Mouse (Mus musculus): ENCODE data around the gene Dusp3.

The Dusp3 gene

DNA sequence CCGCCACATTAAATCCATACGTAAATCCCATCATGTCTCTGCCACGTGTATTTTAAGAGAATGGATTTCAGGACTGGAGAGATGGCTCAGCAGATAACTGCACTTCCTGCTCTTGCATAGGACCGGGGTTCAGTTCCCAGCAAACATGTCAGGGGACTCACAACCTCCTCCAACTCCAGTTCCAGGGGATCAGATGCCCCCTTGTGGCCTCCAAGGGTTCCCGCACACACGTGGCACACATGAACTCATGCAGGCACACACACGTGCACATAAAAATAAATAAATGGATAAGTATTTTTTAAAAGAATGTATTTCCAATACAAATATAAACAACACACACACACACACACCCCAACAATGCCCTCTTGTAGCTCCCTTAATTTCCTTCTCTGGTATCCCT lies 9.9 kb downstream of the Dusp3 start:
- DNase-seq (ENCODE audit: low read depth, low spot score): no peak

DNA sequence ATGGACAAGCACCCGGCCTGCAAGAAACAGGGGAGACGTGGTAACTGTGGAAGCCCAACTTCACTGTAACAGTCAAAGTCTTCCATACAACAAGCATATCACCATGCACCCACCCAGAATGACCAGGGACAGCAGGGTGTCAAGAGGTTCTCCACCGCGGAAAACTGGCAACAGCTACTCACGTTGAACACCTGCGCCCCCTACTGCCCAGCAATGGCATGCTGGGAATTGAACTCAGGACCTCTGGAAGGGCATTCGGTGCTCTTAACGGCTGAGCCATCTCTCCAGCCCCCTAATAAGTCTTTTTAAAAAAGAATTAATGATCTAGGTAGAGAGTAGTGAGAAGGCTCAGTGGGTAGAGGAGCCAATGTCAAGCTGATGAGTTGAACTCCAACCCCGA lies 11.9 kb downstream of the Dusp3 start:
- no peak for DNase-seq (ENCODE audit: low read depth, low spot score)

DNA sequence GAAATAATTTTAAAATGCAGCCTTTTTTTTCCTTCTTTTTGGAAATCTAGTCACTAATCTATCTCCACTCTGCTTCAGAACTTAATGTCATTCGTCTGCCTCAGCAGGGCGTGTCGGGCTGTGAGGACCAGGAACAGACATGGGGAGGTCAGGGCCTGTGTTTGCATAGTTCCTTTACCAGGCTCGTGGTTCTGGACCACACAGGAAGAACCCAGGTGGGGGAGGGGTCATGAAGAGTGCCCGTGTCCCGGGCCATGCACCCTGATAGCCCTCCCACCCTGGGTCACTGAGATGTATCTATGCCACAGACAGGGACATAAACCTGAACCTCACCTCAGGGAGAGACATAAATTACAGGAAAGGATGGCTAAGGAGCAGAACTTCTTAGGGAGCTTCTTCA lies 12.6 kb downstream of the Dusp3 start:
- DNase-seq (ENCODE audit: low read depth, low spot score): no peak

DNA sequence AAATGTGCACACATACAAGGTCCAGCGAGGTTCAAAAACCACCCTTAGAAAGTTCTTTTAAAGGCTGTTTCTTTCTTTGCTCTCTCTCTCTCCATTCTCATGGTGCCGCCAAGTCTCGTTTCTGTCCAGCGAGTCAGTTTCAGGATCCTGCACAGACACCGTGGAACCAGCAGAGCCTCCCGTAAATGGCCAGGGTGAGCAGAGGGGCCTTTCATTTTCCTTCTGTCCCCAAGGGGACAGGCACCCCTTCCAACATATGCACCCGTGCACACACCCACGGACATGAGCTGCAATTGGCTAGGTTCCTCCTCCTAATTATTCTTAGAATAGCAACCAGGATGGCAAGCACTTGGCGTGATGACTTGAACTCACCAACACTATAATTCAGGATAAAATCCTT lies 13.3 kb downstream of the Dusp3 start:
- no peak for DNase-seq (ENCODE audit: low read depth, low spot score)

DNA sequence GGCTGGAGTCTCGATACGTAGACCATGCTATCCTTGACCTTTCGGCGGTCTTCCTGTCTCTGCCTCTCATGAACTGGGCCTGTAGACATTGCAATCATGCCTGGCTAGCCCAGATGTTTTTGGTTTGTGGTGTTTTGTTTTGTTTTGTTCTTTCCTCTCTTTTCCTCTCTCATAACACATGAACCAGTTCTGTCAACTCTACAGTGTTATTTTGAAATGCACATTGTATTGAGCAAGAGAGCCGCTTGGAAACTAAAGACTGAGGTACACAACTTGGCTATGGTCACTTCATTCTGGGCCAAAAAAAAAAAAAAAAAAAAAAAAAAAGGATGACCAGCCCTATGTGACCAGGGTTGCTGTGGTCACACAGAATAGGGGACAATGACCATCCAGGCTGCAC lies 14.2 kb downstream of the Dusp3 start:
- no peak for DNase-seq (ENCODE audit: low read depth, low spot score)

DNA sequence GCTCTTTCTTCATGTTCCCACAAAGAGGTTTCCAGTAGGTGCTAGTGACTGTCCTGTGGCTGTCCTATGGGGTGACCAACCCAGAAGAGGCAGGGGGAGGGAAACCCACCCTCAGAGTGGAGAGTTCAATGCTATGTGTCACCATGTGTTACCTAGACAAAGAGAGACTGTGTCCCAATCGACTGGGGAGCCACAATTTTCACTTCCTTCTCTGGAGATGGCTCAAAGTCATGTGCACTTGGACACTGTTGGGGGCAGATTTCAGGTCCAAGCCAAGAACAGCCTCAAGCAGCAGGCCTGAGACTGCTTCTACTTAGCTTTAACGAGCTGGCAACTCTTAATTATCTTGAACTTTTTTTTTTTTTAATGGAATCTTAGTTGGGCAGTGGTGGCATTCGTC lies 14.7 kb downstream of the Dusp3 start:
- DNase-seq (ENCODE audit: low read depth, low spot score): no peak

DNA sequence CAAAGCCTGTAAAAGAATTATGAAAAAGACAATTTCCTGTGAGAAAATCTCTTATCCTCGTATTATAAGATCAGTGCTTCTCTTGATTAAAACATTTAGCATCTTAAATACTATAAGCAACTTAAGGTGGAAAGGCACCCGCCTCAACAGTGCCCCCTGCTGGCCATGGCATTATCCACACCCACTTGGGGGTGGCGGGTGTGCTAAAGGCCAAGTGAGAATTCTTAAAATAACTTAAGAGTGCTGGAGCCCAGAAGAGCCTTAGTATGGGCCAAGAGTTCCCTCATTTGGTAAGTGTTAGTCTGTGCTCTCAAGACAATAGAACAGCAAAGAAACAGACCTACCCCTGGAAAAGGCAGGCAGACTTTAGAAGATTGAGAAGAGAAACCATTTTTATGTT lies 15.4 kb downstream of the Dusp3 start:
- DNase-seq (ENCODE audit: low read depth, low spot score): no peak

DNA sequence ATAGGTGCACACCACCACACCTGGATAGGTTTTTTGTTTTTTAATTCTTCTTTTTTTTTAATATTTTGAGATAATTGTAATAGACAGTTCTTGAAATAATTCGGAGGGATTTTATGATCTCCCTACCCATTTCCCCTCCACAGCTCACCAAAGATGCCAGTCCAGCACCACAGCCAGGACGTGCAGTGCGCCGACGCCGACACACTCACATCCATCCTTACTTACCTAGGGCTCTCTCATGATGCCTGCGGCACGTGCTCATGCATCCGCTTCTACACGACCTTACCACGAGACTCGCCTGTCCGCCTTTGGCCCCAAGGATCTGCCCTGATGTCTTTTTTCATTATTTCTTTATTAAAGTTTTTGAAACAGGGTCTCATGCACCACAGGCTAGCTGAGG lies 17.0 kb downstream of the Dusp3 start:
- no peak for DNase-seq (ENCODE audit: low read depth, low spot score)

DNA sequence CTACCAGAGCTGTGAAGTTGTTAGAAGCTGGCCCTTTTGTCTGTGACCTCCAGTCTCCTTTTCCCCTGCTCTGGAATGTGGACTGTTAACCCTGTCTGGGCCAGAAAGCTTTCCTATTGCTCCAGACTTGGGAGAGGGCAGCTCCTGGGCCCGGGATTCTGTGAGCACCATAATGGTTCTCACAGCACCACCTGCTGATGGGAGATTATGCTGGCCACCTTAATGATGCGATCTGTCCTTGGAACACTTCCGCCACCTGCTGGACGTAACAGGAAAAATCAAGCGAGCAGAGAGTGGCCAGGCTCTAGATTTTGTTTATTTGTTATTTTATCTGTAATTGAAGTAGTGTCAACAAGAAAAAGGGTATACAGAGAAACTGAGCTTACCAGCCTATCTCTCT lies 18.0 kb downstream of the Dusp3 start:
- DNase-seq (ENCODE audit: low read depth, low spot score): peak; percentile 79

DNA sequence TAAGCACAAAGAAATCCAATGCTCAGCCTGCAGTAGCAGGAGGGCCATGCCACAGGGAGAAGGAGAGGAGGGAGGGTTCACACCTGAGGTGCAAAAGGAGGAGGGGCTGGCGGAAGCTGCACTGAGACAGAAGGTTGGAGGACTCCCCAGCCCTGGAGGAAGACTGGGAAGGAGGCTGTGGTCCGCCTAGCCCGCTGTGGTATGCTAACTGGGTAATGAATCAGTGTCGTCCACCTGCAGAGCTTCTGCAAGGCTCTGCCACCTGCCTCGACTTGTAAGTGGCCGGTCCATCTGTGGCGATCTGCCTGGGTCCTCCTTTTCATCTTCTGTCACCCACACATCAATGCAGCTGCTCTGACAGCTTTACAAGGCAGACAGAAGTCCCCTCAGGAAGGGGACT lies 18.5 kb downstream of the Dusp3 start:
- DNase-seq (ENCODE audit: low read depth, low spot score): no peak

DNA sequence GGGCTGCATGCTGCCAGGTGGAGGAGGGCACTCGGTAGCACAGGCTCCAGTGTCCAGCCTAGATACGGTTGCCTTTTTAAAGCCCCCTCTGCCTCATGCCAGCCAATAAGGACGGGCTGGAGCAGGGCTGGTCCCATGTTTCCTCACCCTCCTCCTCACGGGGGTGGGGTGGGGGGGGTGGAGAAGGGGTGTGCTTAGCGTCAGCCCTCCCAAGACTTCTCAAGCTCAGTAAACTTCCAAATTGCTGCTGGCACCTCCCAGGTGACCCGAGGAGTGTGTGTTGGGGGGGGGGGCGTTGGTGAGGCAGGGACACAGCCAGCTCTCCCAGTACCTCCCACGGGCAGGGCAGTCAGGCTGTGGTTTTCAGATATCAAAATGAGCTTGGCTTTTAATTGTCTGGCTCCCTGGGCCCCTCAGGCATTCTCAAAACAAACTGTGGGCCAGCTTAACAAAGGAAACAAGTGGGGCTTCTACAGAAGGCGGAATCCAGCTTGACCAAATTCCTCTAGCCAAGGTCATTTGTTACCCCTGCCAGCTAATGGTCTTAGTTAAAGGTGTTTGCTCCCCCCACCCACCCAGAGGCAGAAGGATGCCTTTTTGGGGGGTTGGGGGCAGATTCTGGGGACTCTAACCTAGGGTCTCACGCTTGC lies 19.7 kb downstream of the Dusp3 start, which contains the start of gene Sost:
Gene Sost (minus strand): TSS at position 51 of the 650 bp plus-strand sequence.
- no peak for DNase-seq (ENCODE audit: low read depth, low spot score)

DNA sequence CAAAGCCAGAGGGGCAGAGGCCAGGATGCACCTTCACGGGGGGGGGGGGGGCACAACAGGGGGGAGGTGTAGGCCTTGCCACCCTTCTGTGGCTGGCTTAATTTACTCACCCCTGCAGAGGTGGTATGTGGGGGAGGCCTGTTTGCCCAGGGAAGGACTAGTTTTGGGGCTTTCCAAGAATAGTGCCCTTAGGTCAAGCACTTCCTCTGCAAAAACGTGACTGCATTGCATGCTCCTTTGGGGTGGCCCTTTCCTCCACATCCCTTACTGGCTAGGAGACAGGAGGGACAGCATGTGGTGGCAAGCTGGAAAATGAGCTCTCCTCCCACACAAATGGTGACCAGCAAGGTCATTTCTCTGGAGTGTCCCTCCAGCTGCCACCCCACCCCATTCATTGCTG lies 21.3 kb downstream of the Dusp3 start:
- no peak for DNase-seq (ENCODE audit: low read depth, low spot score)

DNA sequence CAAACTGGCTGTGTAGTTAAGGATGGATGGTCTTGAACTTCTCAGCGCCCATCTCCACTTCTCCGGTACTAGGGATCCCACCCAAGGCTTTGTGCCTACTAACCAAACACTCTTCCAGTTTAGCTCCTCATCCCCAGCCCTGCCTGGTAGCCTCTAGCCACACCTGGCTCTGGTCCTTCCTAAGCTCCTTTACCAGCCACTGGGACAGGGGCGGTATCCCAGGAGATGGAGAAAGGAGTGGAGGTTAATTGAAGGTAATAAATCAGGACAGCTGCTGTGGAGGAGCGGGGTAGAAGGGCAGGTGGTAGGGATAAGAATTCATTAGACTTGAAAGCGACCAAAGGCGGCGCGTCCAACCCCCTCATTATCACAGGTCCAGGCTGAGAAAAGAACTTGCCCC lies 22.2 kb downstream of the Dusp3 start:
- no peak for DNase-seq (ENCODE audit: low read depth, low spot score)

DNA sequence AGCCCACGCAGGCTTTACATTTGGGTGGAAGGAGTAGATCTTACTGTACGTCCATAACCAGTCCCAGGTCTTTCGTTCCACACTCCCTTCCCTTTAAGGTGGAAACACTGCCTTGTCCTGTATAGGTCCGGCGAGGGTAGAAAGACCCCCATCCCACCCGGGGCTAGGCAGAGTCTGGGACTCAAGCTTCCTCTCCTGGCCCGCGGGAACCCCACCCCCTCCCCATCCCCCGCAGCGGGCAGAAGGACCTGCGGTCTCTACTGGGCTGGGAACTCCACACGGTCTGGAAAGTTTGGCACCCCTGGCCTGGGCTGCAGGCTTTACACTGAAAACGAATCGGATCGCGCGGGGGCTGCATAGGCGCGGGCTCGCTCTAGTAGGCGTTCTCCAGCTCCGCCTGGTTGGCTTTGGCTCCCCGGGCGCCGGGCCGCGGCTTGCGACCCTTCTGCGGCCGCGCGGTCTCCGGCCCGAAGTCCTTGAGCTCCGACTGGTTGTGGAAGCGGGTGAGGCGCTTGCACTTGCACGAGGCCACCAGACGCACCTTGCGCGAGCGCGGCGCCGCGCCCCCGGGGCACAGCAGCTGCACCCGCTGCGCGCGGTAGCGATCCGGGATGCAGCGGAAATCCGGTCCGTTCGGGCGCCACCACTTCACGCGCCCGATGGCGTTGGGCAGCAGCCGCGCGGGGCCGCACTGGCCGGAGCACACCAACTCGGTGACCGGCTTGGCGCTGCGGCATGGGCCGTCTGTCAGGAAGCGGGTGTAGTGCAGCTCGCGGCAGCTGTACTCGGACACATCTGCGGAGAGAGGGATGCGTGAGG lies 23.1 kb downstream of the Dusp3 start:
- no peak for DNase-seq (ENCODE audit: low read depth, low spot score)

DNA sequence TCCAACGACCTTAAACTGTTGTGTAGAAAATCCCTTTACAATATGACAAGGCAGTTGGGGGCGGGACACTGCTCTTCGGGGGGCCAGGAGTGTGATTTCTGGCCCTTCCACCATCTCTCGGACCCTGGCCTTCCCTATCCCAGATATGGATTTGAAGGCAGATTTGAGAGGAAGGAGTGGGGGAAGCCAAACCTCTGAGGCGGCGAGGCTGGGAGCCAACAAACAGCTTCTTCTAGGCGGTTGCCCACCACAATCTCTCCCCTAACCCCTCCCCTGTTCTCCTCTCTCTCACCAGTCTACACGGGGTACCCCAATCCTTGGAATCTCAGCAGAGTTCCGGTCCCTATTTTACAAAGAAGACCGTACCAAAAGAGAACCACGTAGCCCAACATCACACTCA lies 23.8 kb downstream of the Dusp3 start:
- no peak for DNase-seq (ENCODE audit: low read depth, low spot score)

DNA sequence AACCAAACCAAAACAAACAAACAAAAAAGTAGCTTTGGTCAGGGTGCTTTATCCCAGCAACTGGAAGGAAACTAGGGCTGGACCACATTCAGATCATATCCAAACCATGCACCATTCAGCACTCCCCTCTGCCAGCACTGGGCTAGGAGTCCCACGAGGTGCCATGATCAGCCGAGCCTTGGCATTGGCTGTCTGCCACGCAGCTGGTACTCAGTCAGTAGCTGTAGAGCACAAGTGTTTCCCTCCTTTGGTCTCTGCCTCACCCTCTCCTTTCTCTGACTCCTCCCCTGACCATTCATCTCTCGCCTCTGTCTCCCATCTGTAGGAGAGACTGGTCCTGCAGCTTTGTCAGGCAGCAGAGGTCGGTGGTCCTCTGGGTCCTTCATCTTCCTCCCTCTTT lies 29.3 kb downstream of the Dusp3 start:
- DNase-seq (ENCODE audit: low read depth, low spot score): no peak

DNA sequence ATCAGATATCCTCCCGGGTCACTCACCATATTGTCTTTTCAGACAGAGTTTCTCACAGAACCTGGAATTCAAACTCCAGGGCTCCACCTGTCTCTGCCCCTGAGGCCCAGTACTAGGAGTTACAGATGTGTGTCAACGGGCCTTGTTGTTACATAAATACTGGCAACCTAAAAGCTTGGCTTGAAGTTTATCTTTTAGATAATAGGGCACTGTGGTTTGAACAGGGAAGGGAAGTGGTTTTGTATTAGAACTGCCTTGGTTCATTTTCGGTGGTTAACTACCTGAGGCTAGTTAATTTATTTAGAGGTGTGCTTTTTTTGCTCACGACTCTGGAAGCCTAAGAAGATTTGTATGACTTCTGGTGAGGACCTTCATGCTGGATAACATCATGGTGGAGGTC lies 33.4 kb downstream of the Dusp3 start:
- no peak for DNase-seq (ENCODE audit: low read depth, low spot score)

DNA sequence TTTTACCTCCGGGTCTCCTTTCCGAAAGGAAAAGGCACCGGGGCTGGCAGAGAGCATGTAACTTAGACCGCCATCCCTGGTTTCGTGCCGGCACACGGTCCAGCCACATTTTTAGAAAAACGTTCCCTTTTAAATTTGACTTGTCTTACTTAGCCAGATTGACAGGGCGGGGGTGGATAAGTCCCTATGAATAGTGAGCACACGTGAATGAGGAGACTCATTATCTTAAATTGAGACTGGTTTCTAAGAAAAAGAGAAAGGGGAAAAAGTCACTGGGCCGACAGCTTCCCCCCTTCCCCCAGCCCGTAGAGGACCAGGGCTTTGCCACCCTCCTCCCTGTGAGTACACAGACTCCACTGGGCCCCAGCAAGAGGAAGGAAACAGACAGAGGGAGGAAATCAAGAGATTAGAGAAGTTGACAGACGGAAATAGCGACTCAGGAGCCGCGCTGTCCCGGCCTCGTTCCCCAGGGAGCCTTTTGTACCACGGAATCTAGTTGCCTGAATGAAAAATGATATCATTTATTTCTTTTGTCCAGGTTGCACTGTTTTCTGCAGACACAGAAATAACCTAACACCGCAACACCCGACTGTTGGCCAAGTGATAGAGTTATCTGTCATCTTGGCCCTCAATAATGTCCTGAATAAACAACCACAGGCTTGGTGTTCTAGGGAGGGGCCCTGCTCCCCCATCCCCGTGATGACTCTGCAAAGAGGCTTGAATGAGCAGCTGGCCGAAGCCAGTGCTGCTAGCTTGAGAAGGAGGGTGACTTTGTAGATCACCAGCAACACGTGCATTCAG lies 34.1 kb downstream of the Dusp3 start:
- no peak for DNase-seq (ENCODE audit: low read depth, low spot score)

DNA sequence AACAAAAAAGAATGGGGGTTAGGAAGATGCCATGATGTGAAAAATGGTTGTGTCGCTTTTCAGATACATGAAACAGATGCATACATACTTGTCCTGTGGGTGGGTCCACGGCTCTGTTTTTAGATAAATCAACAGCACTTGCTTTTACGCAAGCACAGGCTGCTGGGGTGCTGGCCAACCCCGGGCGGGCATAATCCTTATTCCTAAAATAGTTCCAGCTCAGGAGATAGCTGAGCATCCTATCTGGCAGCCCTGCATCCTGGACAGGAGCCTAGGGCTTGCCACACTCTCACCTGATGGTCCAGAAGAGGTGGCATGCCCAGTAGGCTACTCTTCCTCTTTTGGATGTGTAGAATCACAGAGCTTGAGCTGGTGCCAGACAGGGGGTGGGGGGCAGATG lies 36.8 kb downstream of the Dusp3 start:
- no peak for DNase-seq (ENCODE audit: low read depth, low spot score)

DNA sequence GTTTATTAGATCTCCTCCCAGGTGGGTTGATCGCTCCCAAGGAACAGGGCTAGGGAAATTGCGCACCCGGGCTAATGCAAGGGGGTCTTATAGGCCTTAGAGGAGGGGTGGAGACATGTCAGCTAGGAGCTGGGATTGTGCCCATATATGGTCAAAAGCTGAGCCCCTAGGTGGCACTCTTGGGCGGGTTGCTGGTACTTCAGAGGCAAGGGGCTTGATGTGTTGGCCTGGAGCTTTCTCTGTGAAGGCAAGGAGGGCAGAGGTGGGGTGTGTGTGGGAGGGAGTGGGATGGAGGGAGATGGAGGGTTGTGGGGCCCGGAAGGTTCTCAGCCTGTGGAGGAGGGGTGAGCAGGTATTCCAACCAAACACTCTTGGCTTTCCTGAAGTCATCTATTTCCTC lies 40.3 kb downstream of the Dusp3 start:
- DNase-seq (ENCODE audit: low read depth, low spot score): no peak

DNA sequence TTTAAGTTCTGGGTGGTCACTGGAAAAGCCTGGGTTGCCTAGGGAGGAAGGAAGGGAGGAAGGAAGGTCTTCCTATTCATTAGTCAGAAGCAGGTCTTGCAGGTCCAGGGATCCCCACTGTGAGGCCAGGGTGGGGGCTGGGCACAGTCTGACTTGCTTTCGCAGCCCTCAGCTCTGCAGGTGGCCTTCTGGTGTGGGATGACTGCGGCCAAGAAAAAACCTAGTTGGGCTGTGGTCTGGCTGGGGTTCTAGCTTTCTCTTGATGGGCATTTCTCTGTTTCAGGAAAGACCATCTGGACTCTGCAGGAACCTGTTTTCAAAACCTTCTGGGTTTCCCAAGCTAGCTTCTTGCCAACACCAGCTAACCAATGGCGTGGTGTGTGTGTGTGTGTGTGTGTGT lies 43.8 kb downstream of the Dusp3 start:
- DNase-seq (ENCODE audit: low read depth, low spot score): no peak

DNA sequence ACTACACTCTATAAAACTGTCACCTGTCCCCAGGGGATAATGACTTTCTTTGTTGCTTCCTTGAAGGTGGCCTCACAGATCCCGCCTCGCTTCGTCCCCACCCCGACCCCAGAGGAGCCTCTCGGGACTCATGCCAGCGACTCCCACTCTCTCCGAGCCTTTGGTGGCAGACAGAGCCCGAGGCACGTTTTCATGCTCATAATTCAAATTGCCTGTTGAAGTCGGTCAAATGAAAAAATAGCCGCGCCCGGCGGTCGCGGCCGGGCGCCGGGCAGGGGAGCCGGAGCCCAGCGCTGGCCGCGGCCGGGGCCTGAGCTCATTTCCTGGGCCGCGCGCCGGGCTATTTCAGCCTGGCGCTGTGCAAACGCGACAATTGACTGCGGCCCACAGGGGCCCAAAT lies 49.7 kb downstream of the Dusp3 start:
- DNase-seq (ENCODE audit: low read depth, low spot score): no peak

DNA sequence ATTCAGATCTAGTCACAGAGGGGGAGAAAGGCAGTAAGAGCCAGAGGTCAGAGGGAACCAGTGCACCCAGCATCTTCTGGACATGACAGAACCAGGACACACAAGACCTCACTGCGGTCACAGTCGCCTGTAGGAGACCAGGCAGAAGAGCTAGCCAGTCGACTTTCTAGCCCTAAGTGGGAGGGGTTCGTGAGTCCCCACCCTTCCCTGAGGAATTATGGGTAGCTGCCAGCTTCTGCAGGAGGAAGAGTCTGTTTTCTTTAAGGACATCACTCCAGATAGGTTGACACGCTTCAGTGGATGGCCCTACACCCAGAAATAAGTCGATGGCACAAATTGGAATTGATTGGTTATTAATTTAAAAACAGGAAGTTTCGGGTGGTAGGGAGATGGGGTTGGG lies 50.4 kb downstream of the Dusp3 start:
- DNase-seq (ENCODE audit: low read depth, low spot score): no peak
